Mouse (Mus musculus) bone marrow macrophage, adult 2 months (primary cell): Measurements from ENCODE around the gene Atg9a.

Experiments
- CTCF ChIP-seq: IDR thresholded peaks from 2 replicates; pipeline ENCODE4 v1.5.1; 2012; ENCODE audit warnings: low read depth, mild to moderate bottlenecking, low read length, moderate library complexity
- POLR2A ChIP-seq: IDR thresholded peaks from 2 replicates; pipeline ENCODE4 v1.6.1; 2012; ENCODE audit warnings: mild to moderate bottlenecking, low read depth, low read length, borderline replicate concordance

DNA sequence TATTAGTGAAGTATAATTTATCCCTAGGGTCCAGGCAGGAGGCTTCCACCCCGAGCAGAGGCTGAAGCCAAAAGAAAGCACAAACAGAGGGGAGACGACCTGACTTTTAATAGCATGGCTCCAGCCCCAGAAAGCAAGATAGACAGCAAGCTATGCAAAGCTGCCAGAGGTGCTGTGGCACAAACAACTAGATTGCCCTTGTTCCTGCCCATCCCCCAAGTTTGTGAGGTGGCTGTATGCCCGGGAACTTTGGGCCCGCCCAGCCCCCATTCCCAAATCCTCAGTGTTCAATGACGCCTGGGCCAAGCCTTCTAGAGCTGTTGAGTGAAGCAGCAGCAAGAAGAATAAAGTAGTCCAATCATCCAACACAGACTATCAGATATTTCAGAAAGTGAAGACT is 22.9 kb upstream of the Atg9a start:
- no peak for TF ChIP-seq CTCF
- TF ChIP-seq POLR2A: no peak
